Comparison of ENCODE assay signal across 12 mouse cellular contexts in genomic region chr19:58981571-58981970, GRCm38 (mm10). TPM values are rescaled to one million over a fixed set of nuclear protein-coding genes. Genes with fewer than 3 reads are reported as not detected.
DNase-seq lines count a peak whose midpoint lies in the region; ATAC-seq lines count a peak whose summit lies in the region.
"Had no signal": no experiment of that assay in that cellular context is flagged by ENCODE, and none has a peak within 500 bp of the region (broad histone marks: within the 10 kb centered on the region; RNA-seq: fewer than 3 reads in every experiment).

No protein-coding gene starts in this region.

- H3K4me3 ChIP-seq in heart, embryonic 13.5 days: no peak overlapping the region
- no peak overlapping the region for H3K4me3 ChIP-seq in heart, embryonic 10.5 days
- H3K4me3 ChIP-seq in midbrain, embryonic 10.5 days: peak overlapping the region; percentile 24; the same call in 1 of the 2 replicates
- no peak overlapping the region for H3K4me3 ChIP-seq in midbrain, embryonic 15.5 days
- H3K4me3 ChIP-seq in embryonic facial prominence, embryonic 11.5 days (ENCODE audit: low read depth, low read length): no peak overlapping the region
- no peak overlapping the region for H3K4me3 ChIP-seq in stomach, embryonic 15.5 days (replicated peaks)
- H3K4me3 ChIP-seq: heart, embryonic 15.5 days; layer of hippocampus, adult 2 months; neural tube, embryonic 12.5 days had no signal

- H3K27ac ChIP-seq in heart, embryonic 13.5 days (replicated peaks): no peak overlapping the region
- H3K27ac ChIP-seq in heart, embryonic 10.5 days: no peak overlapping the region
- no peak overlapping the region for H3K27ac ChIP-seq in midbrain, embryonic 10.5 days (replicated peaks)
- H3K27ac ChIP-seq in midbrain, embryonic 15.5 days: no peak overlapping the region
- no peak overlapping the region for H3K27ac ChIP-seq in embryonic facial prominence, embryonic 11.5 days (replicated peaks; ENCODE audit: low read depth, low read length)
- H3K27ac ChIP-seq in stomach, embryonic 15.5 days: no peak overlapping the region
- H3K27ac ChIP-seq: heart, embryonic 15.5 days; layer of hippocampus, adult 2 months; neural tube, embryonic 12.5 days had no signal

- WGBS in heart, embryonic 13.5 days: 51% methylated on average over 9 of the region's 9 CpGs
- WGBS in heart, embryonic 10.5 days: 63% methylated on average over 9 of the region's 9 CpGs
- 12% methylated on average over 9 of the region's 9 CpGs for WGBS in midbrain, embryonic 10.5 days
- WGBS in midbrain, embryonic 15.5 days: 11% methylated on average over 9 of the region's 9 CpGs
- 22% methylated on average over 9 of the region's 9 CpGs for WGBS in embryonic facial prominence, embryonic 11.5 days
- WGBS in stomach, embryonic 15.5 days: 35% methylated on average over 9 of the region's 9 CpGs

- peak overlapping the region; percentile 34; the same call in 1 of the 2 replicates for H3K4me2 ChIP-seq in heart, embryonic 13.5 days
- H3K4me2 ChIP-seq in midbrain, embryonic 15.5 days: no peak overlapping the region
- no peak overlapping the region for H3K4me2 ChIP-seq in embryonic facial prominence, embryonic 11.5 days (ENCODE audit: low read depth, low read length)
- H3K4me2 ChIP-seq in stomach, embryonic 15.5 days: peak overlapping the region; percentile 24
- H3K4me2 ChIP-seq: heart, embryonic 15.5 days; liver, embryonic 11.5 days; neural tube, embryonic 12.5 days had no signal

- peaks cover 13% of the 10 kb centered on the region for H3K4me1 ChIP-seq in heart, embryonic 13.5 days
- H3K4me1 ChIP-seq in heart, embryonic 10.5 days: peaks cover 4% of the 10 kb centered on the region; the same call in 1 of the 2 replicates
- H3K4me1 ChIP-seq in midbrain, embryonic 10.5 days: peaks cover 35% of the 10 kb centered on the region
- peaks cover 24% of the 10 kb centered on the region for H3K4me1 ChIP-seq in midbrain, embryonic 15.5 days
- no peaks in the 10 kb centered on the region for H3K4me1 ChIP-seq in embryonic facial prominence, embryonic 11.5 days (ENCODE audit: control insufficient read depth, insufficient read depth, low read length)
- no peaks in the 10 kb centered on the region for H3K4me1 ChIP-seq in stomach, embryonic 15.5 days
- H3K4me1 ChIP-seq: heart, embryonic 15.5 days; neural tube, embryonic 12.5 days had no signal

- H3K9ac ChIP-seq in heart, embryonic 13.5 days: no peak overlapping the region
- no peak overlapping the region for H3K9ac ChIP-seq in midbrain, embryonic 15.5 days
- H3K9ac ChIP-seq in embryonic facial prominence, embryonic 11.5 days (replicated peaks; ENCODE audit: low read length): no peak overlapping the region
- H3K9ac ChIP-seq in stomach, embryonic 15.5 days: no peak overlapping the region
- H3K9ac ChIP-seq: heart, embryonic 15.5 days; neural tube, embryonic 12.5 days had no signal

- no peak for ATAC-seq in heart, embryonic 13.5 days (ENCODE audit: extremely low read depth, insufficient number of reproducible peaks, low FRiP score, low TSS enrichment)
- no peak for ATAC-seq in midbrain, embryonic 15.5 days (replicated peaks)
- no peak for ATAC-seq in embryonic facial prominence, embryonic 11.5 days (replicated peaks; ENCODE audit: insufficient number of reproducible peaks, low FRiP score, low TSS enrichment, low read depth)
- no peak for ATAC-seq in stomach, embryonic 15.5 days (ENCODE audit: insufficient read depth, low FRiP score, low read depth)

- H3K36me3 ChIP-seq in heart, embryonic 13.5 days: no peaks in the 10 kb centered on the region
- H3K36me3 ChIP-seq in heart, embryonic 10.5 days: no peaks in the 10 kb centered on the region
- no peaks in the 10 kb centered on the region for H3K36me3 ChIP-seq in midbrain, embryonic 10.5 days
- H3K36me3 ChIP-seq in midbrain, embryonic 15.5 days (replicated peaks): no peaks in the 10 kb centered on the region
- H3K36me3 ChIP-seq in embryonic facial prominence, embryonic 11.5 days (replicated peaks; ENCODE audit: control insufficient read depth, insufficient read depth, low read depth, low read length): no peaks in the 10 kb centered on the region
- H3K36me3 ChIP-seq in stomach, embryonic 15.5 days: no peaks in the 10 kb centered on the region
- H3K36me3 ChIP-seq: heart, embryonic 15.5 days; neural tube, embryonic 12.5 days had no signal

- no peaks in the 10 kb centered on the region for H3K9me3 ChIP-seq in heart, embryonic 13.5 days
- H3K9me3 ChIP-seq in heart, embryonic 10.5 days: no peaks in the 10 kb centered on the region
- H3K9me3 ChIP-seq in midbrain, embryonic 10.5 days (replicated peaks): no peaks in the 10 kb centered on the region
- no peaks in the 10 kb centered on the region for H3K9me3 ChIP-seq in midbrain, embryonic 15.5 days
- no peaks in the 10 kb centered on the region for H3K9me3 ChIP-seq in embryonic facial prominence, embryonic 11.5 days (replicated peaks; ENCODE audit: control insufficient read depth, low read length)
- no peaks in the 10 kb centered on the region for H3K9me3 ChIP-seq in stomach, embryonic 15.5 days
- H3K9me3 ChIP-seq: heart, embryonic 15.5 days; neural tube, embryonic 12.5 days had no signal

- no peak for DNase-seq in heart, embryonic 10.5 days (ENCODE audit: low spot score)
- DNase-seq in midbrain, embryonic 10.5 days (ENCODE audit: low spot score): peak; percentile 44
- peak; percentile 41 for DNase-seq in embryonic facial prominence, embryonic 11.5 days (ENCODE audit: low spot score)
- no peak for DNase-seq in frontal cortex, postnatal 25 days (ENCODE audit: low spot score in 2 of 2)
- DNase-seq: cerebellum, adult 9-10 months had no signal

- H3K27me3 ChIP-seq in heart, embryonic 13.5 days (replicated peaks): no peaks in the 10 kb centered on the region; the same call in 1 of the 2 replicates
- H3K27me3 ChIP-seq in heart, embryonic 10.5 days (ENCODE audit: insufficient read depth, poor library complexity, severe bottlenecking): peaks cover 15% of the 10 kb centered on the region; the same call in 1 of the 2 replicates
- H3K27me3 ChIP-seq in midbrain, embryonic 10.5 days (ENCODE audit: low read depth, poor library complexity, severe bottlenecking): peaks cover 100% of the 10 kb centered on the region
- peaks cover 67% of the 10 kb centered on the region for H3K27me3 ChIP-seq in midbrain, embryonic 15.5 days (replicated peaks)
- H3K27me3 ChIP-seq in embryonic facial prominence, embryonic 11.5 days (ENCODE audit: control insufficient read depth, insufficient read depth, low read length): no peaks in the 10 kb centered on the region
- no peaks in the 10 kb centered on the region for H3K27me3 ChIP-seq in stomach, embryonic 15.5 days (replicated peaks)

RNA-seq across cellular contexts. Expression of gene Hspa12a, which starts 38.1 kb away (rescaled TPM):
- 9.0 and 9.1 TPM in 2 replicates for polyA plus RNA-seq in heart, embryonic 13.5 days (2015; fragmentation: Nextera tagmentation; extraction: Ambion mirVana)
- polyA plus RNA-seq in heart, embryonic 10.5 days (2016; fragmentation: Nextera tagmentation; extraction: Ambion mirVana): 4.9 and 7.5 TPM in 2 replicates
- polyA plus RNA-seq in midbrain, embryonic 10.5 days (2016; fragmentation: Nextera tagmentation; extraction: Ambion mirVana): 10.8 and 15.3 TPM in 2 replicates
- 52.6 and 53.0 TPM in 2 replicates for polyA plus RNA-seq in midbrain, embryonic 15.5 days (2015; fragmentation: Nextera tagmentation; extraction: Ambion mirVana)
- polyA plus RNA-seq in embryonic facial prominence, embryonic 11.5 days (2014; fragmentation: Nextera tagmentation; extraction: Ambion mirVana): 5.1 and 5.8 TPM in 2 replicates
- 5.2 and 6.0 TPM in 2 replicates for polyA plus RNA-seq in stomach, embryonic 15.5 days (2015; fragmentation: Nextera tagmentation; extraction: Ambion mirVana)

RNA-seq across cellular contexts. Expression of gene Eno4, which starts 38.3 kb away (rescaled TPM):
- 0.08 and 0.13 TPM in 2 replicates for polyA plus RNA-seq in heart, embryonic 13.5 days (2015; fragmentation: Nextera tagmentation; extraction: Ambion mirVana)
- polyA plus RNA-seq in heart, embryonic 10.5 days (2016; fragmentation: Nextera tagmentation; extraction: Ambion mirVana): 0.31 and 0.34 TPM in 2 replicates
- 0.43 and 0.54 TPM in 2 replicates for polyA plus RNA-seq in midbrain, embryonic 10.5 days (2016; fragmentation: Nextera tagmentation; extraction: Ambion mirVana)
- 1.2 and 1.3 TPM in 2 replicates for polyA plus RNA-seq in midbrain, embryonic 15.5 days (2015; fragmentation: Nextera tagmentation; extraction: Ambion mirVana)
- 0.54 and 0.66 TPM in 2 replicates for polyA plus RNA-seq in embryonic facial prominence, embryonic 11.5 days (2014; fragmentation: Nextera tagmentation; extraction: Ambion mirVana)
- polyA plus RNA-seq in stomach, embryonic 15.5 days (2015; fragmentation: Nextera tagmentation; extraction: Ambion mirVana): 0.26 and 0.63 TPM in 2 replicates

Comparison
In these comparisons a context has a peak if more than half of its experiments do, and no peak if none do; other contexts are left out.
1. H3K4me2 ChIP-seq: peak in heart, embryonic 13.5 days (single experiment) and stomach, embryonic 15.5 days (single experiment); none in midbrain, embryonic 15.5 days (single experiment) and embryonic facial prominence, embryonic 11.5 days (single experiment).
2. DNase-seq: peak in midbrain, embryonic 10.5 days (single experiment) and embryonic facial prominence, embryonic 11.5 days (single experiment); none in heart, embryonic 10.5 days (single experiment) and frontal cortex, postnatal 25 days (0 of 2).